Mouse (Mus musculus): ENCODE results near the gene Muc13.

DNA sequence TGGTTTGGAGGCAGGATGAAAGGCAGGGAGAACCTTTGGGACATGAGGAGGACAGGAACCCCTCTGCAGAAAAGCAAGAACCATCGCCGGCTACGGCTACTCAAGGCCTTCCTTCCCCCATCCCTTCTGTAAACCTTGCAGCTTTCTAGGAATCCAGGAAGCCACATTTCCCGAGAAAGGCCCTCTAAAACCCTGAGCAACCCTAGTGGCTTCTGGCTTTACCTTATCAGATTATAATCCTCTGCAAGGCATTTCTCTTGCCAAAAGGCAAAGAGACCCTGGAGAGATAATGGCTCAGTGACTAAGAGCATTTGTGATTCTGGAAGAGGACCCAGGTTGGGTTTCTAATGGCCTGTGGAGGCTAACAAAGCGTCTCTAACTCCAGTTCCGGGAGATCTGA lies 46.8 kb downstream of the Muc13 start:
- TF ChIP-seq CTCF (IDR thresholded peaks at IDR 0.05; ENCODE audit: control insufficient read depth, insufficient read depth, insufficient read length): no peak
- no peak for TF ChIP-seq MAX (IDR thresholded peaks at IDR 0.05)
- no peak for TF ChIP-seq MYOD1 (IDR thresholded peaks at IDR 0.05; ENCODE audit: control insufficient read depth, insufficient read length, low read depth)
- TF ChIP-seq MYOG (IDR thresholded peaks at IDR 0.05; ENCODE audit: control insufficient read depth, extremely low read depth, insufficient read length): no peak
- TF ChIP-seq USF1 (IDR thresholded peaks at IDR 0.05; ENCODE audit: low read depth): no peak
